Mouse (Mus musculus): ENCODE data around the gene Gid8.
"Not testable (repeated sequence)": the region's sequence is repeated elsewhere in the genome, so short reads cannot be mapped to it uniquely, and the experiment has no call there.

The Gid8 gene

DNA sequence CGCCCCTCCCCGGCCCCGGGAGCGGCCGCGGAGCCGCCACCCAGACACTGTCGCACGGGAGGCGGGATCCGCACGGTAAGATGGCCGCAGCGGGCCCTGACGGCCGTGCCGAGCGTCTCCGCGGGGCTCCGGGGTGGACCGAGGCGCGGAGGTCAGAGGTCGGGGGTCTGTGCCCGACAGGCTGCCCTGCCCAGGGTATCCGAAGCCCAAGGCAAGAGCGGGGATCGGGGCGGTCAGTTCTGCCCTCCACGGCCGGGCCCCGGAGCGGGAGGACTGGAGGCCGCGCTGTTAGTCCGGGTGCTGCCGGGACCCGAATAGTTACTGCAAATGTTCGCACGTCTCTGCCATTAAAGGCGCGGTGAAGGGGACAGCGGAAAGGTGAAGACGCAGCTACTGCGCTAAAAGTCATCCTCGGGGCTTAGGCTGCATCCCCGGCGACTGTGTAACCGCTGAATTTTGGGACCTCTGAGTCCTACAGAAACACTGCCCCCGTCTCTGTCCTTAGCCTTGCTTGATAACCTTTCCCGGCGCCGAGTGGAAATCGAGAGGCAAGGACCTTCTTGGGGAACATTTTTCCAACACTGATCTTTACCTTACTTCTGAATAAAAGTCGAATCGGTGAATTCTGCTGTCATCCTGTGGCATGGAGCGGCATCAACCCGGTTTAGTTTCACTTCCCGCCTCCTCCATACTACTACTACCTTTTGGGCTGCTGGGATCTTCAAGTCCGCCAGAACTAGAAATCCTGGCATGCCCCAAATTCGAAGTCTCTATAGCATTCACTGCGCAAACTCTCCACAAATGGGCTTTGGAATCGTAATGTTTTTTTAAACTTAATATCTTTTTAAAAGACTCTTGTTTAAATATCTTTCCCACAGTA, 599 bp downstream of the Gid8 start:
- no peak for DNase-seq (ENCODE audit: low spot score)

DNA sequence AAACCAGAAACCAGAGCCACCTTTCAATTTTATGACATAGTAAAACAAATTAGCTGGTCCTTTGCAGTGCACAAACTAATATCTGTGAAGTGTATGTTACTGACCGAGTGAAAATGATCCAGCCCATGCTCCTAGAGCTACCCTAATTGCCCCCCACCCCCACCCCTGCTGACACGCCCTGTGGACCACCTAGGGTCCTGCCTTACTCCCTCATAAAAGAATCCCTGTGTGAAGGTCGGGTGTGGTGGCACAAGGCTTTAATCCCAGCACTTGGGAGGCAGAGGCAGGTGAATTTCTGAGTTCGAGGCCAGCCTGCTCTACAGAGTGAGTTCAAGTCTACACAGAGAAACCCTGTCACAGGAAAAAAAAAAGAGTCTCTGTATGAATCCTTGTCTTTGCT, 1.6 kb downstream of the Gid8 start:
- no peak for DNase-seq (ENCODE audit: low spot score)

DNA sequence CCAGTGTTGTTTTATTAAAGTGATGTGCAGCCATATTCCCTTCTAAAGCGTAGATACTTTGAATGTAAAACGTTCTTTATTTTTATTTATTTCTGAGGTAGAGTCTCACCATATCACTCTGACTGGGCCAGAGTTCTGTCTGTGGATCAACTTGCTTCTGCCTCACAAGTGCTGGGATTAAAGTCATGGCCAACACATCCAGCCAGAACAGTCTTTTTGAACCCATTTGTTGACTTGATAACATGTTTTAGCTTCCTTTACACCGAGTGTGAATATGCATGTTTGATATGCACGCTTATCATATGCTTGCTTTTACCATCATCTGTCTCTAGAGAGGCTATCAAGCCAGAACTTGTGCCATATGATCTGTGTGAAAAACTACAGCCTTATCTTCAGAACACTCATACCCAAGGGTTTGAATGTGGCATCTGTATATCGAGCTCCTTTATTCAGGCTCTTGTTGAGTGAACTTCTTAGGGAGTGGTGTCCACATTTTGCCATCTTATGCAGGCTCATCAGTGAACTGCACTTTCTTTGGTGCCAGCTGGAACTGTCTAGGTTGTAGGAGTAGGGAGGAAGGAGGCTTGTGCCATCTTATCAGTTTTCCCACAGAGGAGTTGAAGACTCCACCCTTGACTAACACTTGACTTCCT, 2.2 kb downstream of the Gid8 start:
- no peak for DNase-seq (ENCODE audit: low spot score)

DNA sequence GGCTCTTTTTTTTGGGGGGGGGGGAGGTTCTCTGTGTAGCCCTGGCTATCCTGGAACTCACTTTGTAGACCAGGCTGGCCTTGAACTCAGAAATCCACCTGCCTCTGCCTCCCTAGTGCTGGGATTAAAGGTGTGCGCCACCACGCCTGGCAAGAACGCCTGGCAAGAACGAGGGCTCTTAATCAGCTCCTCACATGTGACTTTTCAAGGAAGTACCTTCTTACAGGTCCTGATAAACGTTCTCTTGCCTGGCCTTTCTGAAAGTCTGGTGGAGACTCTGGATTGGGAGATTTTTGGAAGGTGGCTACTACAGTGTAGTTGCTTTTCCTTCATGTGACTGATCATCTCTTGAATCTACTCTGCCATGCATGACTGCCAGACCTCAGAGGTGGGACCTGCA, 12.8 kb downstream of the Gid8 start:
- not testable (repeated sequence) for DNase-seq (ENCODE audit: low spot score)

DNA sequence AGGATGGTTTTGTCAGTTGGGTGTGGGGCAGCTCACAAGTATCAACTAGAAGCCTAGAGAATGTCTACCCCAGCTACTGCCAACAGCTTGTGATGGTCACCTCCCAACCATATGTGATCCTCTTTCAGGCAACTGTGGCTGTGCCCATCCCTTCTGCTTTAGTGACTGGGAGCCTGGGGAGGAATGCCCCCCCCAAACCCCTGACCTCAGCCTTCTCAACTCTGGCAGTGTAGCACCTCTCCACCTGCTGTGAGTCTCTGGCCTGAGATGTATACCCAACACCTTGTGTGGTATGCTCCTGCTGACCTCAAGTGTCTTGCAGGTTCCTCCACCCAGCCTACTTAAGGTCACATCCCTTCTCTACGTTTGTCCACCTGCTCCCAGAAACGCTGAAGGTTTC, 13.9 kb downstream of the Gid8 start:
- DNase-seq (ENCODE audit: low spot score), result no peak

DNA sequence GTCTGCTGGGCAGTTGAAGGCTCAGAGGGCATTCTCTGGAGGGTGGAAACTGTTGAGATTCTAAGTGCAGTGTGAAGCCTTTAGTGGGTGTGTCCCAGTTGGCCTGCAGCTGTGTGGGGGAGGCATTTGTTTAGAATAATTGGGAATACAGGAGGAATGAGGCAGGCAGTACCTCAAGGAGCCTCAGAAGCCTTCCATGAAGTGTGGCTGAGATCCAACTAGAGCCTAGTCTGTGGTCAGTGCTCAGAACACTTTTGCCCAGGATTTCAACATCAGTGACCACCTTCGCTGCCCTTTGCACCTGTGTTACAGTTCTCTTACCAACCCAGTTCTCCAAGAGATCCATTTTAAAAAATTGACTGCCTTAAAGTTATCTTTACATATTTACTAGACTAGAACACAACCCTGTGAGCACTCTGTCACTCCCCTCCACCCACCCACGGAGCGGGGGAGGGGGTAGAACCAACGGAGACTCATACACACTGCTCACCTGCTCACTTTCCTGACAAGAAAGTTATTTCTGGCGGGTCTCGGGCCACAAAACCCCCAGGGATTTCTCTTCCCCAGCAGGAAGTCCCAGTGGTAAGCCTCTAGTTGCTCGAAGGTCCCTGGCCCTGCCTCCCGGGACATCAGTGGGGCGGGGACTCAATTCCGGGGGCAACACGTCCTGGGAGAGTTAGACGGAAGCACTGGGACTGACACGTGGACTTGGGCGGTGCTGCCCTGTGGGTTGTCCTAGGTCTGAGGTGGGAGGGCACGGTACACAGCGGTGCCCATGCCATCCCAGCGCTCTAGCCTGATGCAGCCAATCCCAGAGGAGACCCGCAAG, 14.9 kb downstream of the Gid8 start, which contains the start of gene Slc17a9:
TSS of gene Slc17a9 (plus strand) at position 679 of the 829 bp plus-strand sequence.
- no peak for DNase-seq (ENCODE audit: low spot score)

DNA sequence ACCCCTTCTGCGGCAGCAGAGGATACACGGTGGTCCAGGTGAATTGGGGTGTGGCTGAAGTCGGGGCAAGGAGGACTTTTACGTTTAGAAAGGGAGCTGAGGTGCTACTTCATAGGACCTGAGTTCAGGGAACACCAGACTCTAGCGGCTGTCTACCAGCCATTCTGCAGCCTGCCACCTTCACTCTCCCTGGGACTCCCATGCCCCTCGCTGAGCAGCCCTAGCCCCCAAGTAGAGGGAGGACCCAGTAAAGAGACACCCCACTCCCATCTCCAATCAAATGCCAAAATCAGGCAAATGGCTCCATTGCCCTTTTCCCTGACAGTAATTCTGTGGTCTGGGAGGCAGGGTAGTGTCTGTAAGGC, 15.5 kb downstream of the Gid8 start:
- DNase-seq (ENCODE audit: low spot score), result no peak

DNA sequence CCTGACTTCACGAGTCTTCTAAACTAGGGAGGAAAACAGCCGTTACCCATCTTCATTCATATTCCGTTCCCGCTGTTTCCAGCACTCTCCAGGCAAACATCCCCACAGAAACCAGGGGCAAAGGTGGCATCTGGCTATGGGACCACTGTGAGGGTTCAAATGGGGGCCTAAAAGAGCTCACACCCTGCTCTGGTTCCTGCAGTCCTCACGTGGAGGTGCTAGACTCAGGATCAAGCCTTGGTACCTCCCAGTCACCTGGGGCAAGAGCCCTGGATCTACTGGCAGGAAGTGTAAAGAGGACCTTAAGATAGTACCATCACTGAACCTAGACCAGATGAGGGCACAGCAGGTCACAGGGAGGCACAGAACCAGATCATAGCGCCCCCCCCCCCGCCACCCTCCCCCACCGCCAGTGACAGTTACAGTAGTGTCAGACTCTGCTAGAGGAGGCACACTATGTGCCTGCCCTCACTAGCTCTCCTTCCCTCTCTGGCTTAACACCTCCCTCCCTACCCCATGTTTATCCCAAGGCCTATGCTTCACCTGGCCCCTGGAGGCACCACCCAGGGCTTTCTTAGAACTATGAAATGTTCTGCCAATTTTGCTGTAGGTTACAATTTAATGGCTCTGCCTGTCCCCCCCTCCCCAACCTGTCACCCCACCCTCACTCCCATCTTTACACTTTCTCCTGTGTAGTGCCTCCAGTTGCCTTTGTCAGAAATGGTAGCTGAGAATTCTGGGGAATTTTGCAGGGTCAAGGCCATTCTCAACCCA, 16.1 kb downstream of the Gid8 start:
- no peak for DNase-seq (ENCODE audit: low spot score)

DNA sequence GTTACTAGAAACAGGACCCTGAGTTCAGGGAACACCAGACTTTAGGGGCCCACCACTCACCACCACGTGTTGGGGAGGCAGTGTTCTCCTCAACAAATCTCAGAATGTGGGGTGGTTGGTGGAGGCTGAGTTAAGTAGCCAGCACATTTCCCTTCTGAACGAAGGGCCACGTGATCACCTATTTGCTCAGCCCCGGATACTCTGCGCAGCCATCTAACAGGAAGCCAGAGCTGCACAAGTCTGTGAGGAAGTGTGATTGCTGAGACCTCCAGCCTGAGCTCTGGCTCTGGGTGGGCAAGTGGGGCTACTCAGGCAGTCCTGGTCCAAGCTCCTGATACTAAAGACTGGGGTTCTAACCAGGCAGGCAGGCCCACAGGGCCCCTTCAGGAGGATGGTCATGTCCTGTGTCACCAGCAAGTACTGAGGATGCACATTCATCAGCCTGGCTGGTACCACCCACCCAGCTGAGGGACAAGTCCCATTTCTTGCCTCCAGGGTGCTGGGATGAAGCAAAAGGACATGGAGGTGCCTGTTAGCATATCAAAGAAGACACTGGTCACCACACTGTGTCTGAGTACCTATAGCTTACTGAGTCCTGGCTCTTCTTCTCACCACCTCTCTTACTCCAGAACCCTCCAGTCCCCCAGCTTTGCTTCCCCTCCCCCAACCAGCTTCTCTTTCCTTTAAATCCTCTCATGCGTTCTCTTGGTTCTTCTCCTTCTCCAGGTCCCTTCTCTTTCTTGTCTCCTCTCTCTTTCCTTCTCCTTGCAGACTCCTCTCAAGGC, 16.9 kb downstream of the Gid8 start:
- DNase-seq (ENCODE audit: low spot score), result no peak

DNA sequence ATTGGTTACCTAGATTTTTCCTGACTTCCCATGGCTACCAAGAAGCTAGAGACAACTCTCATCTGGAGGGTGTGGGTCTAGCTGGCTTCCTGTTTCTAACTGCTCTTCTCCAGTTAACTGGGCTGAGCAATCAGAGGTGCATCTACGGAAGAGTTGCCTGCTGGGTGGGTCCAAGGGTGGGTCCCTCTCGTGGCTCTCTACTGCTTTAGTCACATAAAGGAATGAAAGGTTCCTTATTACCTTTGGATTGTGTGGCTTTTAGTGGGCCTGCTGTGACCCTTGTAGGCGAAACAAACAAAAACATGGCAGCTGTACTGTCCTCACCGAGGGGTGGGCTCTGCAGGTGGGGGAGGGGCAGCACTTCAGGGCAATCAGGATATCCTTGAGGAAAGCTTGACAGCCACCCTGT, 17.7 kb downstream of the Gid8 start:
- DNase-seq (ENCODE audit: low spot score), result no peak

DNA sequence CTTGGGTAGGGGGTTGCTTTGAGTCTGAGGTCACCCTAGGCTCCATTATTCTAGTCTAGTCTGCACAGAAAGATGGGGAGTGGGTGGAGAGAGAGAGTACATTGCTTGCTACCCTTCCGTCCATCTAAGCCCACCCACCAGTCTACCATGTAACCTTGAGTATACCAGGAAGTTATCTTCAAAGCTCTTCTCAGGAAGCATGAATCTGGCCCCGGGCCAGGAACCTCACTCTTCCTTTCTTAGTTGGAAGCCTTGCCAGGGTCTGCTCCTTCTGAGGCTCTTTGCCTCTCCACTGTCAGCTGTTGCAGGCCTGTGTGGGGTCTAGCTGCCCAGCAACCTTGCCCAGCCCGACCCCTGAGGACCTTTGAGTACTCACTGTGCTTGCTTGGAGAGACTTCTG, 21.1 kb downstream of the Gid8 start:
- no peak for DNase-seq (ENCODE audit: low spot score)

DNA sequence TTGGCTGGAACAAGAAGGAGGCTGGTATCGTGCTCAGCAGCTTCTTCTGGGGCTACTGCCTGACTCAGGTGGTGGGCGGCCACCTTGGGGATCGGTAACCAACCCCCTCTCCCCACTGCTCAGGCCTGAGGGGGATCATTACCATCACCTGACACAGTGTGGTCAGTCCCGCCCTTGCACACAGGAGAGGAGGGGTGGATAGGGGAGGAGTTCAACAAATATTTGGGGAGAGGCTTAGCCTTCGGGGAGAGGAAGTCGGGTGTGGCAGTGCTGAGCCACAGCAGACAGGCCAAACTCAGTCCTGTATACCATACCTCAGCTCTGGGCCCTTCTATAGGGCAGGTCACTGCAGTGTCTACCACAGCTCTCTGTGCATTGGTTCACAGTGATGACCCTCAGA, 22.1 kb downstream of the Gid8 start:
- no peak for DNase-seq (ENCODE audit: low spot score)

DNA sequence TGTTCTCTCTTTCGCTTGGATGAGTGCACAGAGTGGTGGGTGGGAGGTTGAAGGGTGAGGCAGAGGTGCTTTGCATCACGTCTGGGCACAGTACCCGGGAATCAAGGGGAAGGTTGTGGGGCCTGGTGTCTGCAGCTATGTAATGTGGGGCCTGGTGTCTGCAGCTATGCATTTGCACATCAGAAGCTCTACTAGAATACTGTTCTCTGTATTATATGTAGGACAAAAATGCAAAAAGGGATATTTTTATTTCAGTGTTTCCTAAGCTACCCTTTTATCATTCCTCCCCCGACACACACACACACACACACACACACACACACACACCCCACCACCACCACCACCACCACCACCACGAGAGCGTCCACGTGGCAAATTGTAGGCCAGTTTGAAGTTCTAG, 25.3 kb downstream of the Gid8 start:
- DNase-seq (ENCODE audit: low spot score), result no peak

DNA sequence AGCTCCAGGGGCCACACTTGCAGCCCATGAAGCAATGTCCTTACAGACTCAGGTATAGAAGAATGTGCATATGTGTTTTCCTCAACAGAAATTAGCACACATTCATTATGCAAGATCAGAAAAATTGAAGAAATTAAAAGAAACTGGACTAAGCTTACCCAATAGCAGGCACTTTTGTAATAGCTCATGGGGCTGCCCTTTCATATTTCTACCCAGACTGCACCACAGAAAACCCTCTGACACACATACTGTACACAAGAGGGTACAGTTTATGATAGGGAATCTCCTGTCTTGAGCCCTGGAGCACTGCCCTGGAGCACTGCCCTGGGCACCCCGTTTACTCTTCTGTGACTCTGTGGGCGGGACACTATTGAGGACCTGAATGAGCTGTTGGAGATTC, 28.1 kb downstream of the Gid8 start:
- no peak for DNase-seq (ENCODE audit: low spot score)

DNA sequence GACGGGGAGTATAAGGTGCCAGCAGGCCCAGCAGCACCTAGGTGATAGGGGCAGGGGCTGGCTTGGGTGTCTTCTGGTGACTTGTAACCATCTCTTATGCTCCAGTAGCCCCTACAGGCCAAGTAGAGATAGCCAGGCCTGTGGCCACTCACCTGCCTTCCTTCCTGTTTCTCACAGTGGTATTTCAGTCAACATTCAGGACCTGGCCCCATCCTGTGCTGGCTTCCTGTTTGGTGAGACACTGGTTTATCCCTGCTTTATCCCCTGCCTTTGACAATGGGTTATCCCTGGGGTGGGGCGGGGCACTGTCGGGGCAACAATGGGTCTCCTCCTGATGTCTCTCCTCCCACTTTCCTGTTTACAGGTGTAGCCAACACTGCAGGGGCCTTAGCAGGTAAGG, 30.4 kb downstream of the Gid8 start:
- no peak for DNase-seq (ENCODE audit: low spot score)

DNA sequence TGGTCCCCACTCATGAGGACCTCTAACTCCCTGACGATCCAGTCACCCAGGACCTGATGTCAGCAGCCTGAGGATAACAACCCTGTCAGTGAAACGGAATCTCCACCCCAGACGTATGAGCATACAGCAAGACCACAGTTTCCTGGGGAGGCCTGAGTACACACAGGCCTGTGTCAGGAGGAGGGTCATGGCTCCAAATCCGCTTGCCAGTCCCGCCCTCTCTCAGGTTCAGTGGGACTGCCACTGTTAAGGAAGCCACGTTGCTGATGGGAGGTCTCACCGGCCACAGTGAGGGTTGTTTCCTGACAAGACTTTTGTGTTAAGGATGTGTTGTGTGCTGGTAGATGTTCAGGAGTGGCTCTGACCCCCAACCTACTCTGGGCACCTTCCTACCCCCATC, 31.5 kb downstream of the Gid8 start:
- no peak for DNase-seq (ENCODE audit: low spot score)

DNA sequence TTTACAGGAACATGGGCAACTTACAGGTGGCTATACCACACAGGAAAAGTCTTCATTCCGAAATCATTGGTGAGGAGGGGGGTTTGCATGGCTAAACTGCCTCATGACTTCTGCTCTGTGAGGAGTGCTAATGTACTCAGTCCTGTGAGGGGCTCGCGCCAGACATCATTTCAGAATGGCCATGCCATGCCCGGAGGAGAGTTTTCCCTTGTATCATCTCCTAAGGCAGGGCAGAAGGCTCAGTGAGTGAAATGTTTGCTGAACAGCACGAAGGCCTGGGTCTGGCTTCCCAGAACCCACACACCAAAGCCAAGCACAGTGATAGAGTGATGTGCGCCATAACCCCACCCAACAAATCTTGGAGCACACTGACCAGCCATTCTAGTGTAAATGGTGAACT, 32.9 kb downstream of the Gid8 start:
- no peak for DNase-seq (ENCODE audit: low spot score)

DNA sequence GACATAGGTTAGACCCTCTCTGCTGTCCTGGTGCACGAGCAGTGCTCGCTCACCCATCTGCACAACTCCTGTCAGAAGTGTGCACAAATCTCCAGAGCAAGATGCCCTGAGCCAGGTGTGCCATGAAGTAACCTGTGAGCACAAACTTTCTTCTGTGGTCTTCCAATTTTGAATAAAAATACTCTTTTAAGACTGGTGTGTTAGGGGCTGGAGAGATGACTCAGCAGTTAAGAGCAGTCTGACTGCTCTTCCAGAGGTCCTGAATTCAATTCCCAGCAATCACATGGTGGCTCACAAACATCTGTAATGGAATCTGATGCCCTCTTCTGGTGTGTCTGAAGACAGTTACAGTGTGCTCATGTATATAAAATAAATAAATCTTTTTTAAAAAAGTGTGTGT, 33.4 kb downstream of the Gid8 start:
- DNase-seq (ENCODE audit: low spot score), result no peak

DNA sequence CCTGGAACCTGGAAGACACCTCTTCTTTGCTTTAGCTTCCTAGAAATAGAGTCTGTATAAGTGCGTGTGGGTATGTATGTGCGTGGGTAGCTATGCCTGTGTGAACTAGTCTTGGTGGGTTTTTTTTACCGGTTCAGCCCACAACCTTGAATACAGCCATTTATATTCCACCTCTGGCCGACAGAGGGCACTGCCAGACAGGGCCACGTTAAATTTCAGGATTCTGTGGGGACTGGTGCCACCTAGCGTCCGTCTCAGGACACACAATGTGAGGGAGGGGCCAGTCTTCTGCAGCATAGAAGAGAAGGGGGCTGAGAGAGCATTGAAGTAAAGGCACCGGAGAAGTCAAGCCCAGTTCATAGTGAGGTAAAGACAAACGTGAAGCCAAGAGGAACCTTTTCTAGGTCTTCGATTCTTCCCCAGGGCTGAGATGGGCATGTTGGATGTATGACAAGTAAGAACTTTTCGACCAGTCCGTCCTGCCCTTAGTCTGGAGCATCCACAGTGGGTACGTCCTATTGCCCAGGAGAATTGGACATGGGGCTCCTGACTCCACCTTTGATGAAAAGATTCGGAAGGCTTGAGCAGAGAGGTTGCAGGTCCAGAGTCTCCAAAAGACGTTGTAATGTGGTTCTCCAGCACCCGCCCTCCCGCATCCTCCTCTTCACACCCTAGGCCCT, 35.5 kb downstream of the Gid8 start:
- peak; percentile 42 for DNase-seq (ENCODE audit: low spot score)

DNA sequence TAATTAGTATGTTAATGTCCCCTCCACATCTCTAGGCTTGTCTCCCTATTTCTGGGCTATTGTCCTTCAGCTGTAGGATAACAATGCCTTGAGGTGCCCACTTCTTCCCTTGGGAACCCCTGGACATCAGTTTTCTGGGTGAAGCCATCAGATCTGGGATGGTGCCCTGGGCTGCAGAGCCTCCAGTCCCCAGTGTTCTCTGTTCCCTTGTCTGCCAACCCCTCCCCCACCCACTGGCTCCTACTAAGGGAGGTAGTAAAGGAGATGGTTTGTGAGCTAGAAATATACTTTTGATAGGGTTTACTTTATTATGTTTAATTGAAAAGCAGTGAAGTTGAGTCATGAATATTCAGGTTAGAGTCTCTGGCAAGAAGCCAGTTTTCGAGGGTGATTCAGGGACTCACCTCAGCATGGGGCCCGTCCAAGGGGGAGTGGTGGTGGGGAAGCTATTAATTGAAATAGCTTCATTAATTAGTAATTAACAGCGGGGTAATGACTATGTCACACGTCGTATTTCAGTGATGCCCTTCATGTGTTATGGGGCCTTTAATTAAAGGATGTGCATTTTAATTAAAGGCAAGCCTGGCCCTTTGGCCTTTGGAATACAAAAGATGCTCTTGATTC, 36.8 kb downstream of the Gid8 start:
- no peak for DNase-seq (ENCODE audit: low spot score)

All from urinary bladder, postnatal 10 days (tissue).